Mouse (Mus musculus): ENCODE measurements around the gene Trub2.

DNA sequence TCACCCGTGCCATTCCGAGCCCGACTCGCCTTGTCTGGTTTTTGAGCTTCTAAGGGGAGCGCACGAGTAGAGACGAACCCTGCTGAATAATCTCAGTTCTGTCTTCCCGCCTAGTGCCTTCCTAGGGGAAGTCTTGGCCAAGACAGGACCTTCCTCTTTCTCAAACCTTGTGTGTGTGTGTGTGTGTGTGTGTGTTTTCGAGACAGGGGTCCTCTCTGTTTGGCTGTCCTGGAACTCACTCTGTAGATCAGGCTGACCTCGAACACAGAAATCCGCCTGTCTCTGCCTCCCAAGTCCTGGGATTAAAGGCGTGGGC is 39.4 kb upstream of the Trub2 start:
- TF ChIP-seq CTCF (IDR thresholded peaks at IDR 0.05 in 2 of 3, conservative IDR thresholded peaks at IDR 0.05 in 1 of 3; ENCODE audit: control insufficient read depth in 1 of 3, insufficient read depth in 1 of 3, low read depth in 2 of 3, low read length in 3 of 3, poor library complexity in 1 of 3, severe bottlenecking in 1 of 3), result no peak
- TF ChIP-seq HCFC1 (IDR thresholded peaks at IDR 0.05; ENCODE audit: low read depth, low read length), result no peak
- TF ChIP-seq MAX (IDR thresholded peaks at IDR 0.05; ENCODE audit: low read length), result no peak
- no peak for TF ChIP-seq CHD2 (IDR thresholded peaks at IDR 0.05; ENCODE audit: low read length)
- no peak for TF ChIP-seq POLR2A (IDR thresholded peaks at IDR 0.05; ENCODE audit: control insufficient read depth in 1 of 2, insufficient read depth in 1 of 2, low read depth in 1 of 2, low read length in 2 of 2, poor library complexity in 1 of 2)
- TF ChIP-seq SMC3 (IDR thresholded peaks at IDR 0.05; ENCODE audit: low read depth, low read length), result no peak
- TF ChIP-seq POLR2AphosphoS5 (IDR thresholded peaks at IDR 0.05; ENCODE audit: borderline replicate concordance, low read depth, low read length), result no peak
- TF ChIP-seq SIN3A (IDR thresholded peaks at IDR 0.05; ENCODE audit: low read length), result no peak
- no peak for TF ChIP-seq RAD21 (IDR thresholded peaks at IDR 0.05; ENCODE audit: low read depth, low read length)
- no peak for TF ChIP-seq E2F4 (IDR thresholded peaks at IDR 0.05; ENCODE audit: borderline replicate concordance, low read depth, low read length)
- no peak for TF ChIP-seq MAFK (IDR thresholded peaks at IDR 0.05; ENCODE audit: borderline replicate concordance, low read depth, low read length)

All from MEL (cell line).